Mouse (Mus musculus): ENCODE results near the gene Uspl1.

The Uspl1 gene

GRCm38 (mm10) chr5:149257518-149258281 is 73.5 kb downstream of the Uspl1 start:
- no peak for DNase-seq (ENCODE audit: low spot score in 2 of 2)

- DNase-seq (ENCODE audit: low spot score in 2 of 2): no peak
Observed at GRCm38 (mm10) chr5:149259093-149259492, 74.9 kb downstream of the Uspl1 start.

DNA sequence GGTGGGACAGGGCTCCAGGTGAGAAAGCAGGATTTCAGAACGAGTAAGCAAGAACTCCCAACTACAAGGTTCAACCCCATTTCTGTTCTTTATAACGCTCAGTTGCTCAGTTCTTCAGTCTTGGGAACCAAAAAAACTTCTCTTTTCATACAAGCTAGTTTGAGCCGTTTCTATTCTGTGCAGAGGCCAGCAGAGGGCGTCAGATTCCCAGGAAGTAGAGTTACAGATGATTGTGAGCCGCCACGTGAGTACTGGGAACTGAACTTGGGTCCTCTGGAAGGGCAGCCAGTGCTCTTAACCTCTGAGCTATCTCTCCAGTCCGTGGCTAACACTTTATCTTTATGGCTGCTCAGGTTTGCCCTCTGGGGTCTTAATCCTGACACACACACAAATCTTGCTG is 77.3 kb downstream of the Uspl1 start:
- no peak for DNase-seq (ENCODE audit: low spot score in 2 of 2)

GRCm38 (mm10) chr5:149261866-149262265 is 77.7 kb downstream of the Uspl1 start:
- no peak for DNase-seq (ENCODE audit: low spot score in 2 of 2)

DNA sequence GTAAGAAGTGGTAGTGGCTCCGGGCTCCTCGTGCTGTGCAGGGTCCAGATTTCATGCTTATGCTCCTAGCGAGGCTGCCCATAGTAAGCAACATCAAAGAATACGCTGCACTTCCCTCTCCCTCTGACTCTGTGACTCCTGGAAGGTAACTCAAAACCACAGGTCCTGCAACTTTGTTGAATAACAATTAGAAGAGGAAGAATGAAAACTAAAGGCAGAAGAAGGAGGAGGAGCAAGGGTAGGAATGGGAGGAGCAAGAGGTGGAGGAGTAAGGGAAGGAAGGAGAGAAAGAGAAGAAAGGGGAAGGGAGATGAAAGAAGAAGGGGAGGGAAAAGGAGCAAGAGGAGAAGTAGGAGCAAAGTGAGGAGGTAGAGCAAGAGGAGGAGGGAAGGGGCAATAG is 80.3 kb downstream of the Uspl1 start, which contains the start of gene Alox5ap:
Alox5ap (plus strand) TSS at position 363 of the 400 bp plus-strand sequence.
- DNase-seq (ENCODE audit: low spot score in 2 of 2): no peak

- DNase-seq (ENCODE audit: low spot score in 2 of 2): no peak
Observed at GRCm38 (mm10) chr5:149264878-149265279, 80.7 kb downstream of the Uspl1 start.
